Comparison of ENCODE assay signal across 10 mouse cellular contexts in the genomic region with DNA sequence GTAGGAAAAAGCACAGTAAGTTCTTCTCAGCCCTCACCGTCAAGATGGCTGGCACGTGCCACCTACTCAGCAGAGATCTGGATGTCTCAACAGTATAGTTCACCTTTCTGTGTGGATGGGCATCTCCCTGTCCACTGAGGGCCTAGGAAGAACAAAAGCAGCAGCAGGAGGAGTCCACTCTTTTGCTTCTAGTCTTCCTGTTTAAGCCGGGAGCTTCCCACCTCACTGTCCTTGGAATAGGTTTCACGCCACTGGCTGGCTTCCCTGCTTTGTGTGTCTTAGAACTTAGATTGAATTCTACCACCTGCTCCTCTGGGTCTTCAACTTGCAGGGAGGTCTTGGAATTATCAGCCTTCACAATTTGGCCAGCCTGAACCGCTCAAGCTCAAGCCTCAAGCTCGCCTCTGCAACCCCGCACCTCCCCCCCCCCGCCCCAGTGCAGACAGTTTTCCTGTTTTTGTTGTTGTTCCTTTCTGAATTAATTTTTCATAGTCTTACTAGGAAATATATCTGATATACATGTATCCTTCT. TPM values are rescaled to one million over a fixed set of nuclear protein-coding genes. Genes with fewer than 3 reads are reported as not detected.
DNase-seq lines count a peak whose midpoint lies in the region; ATAC-seq lines count a peak whose summit lies in the region.
"Had no signal": no experiment of that assay in that cellular context is flagged by ENCODE, and none has a peak within 500 bp of the region (broad histone marks: within the 10 kb centered on the region; RNA-seq: fewer than 3 reads in every experiment).

No protein-coding gene starts in this region.

- H3K9ac ChIP-seq in heart, embryonic 13.5 days, result no peak overlapping the region
- no peak overlapping the region for H3K9ac ChIP-seq in stomach, embryonic 15.5 days

- no peaks in the 10 kb centered on the region for H3K9me3 ChIP-seq in heart, embryonic 13.5 days
- no peaks in the 10 kb centered on the region for H3K9me3 ChIP-seq in stomach, embryonic 15.5 days
- H3K9me3 ChIP-seq: midbrain, embryonic 10.5 days had no signal

- H3K36me3 ChIP-seq in heart, embryonic 13.5 days, result no peaks in the 10 kb centered on the region
- H3K36me3 ChIP-seq in stomach, embryonic 15.5 days, result no peaks in the 10 kb centered on the region
- H3K36me3 ChIP-seq: midbrain, embryonic 10.5 days had no signal

- H3K4me2 ChIP-seq in heart, embryonic 13.5 days, result peak overlapping the region; percentile 36; the same call in 1 of the 2 replicates
- H3K4me2 ChIP-seq in stomach, embryonic 15.5 days, result no peak overlapping the region

- no peak overlapping the region for H3K4me3 ChIP-seq in heart, embryonic 13.5 days
- no peak overlapping the region for H3K4me3 ChIP-seq in stomach, embryonic 15.5 days (replicated peaks)
- H3K4me3 ChIP-seq: midbrain, embryonic 10.5 days had no signal

- peaks cover 11% of the 10 kb centered on the region for H3K4me1 ChIP-seq in heart, embryonic 13.5 days
- no peaks in the 10 kb centered on the region for H3K4me1 ChIP-seq in stomach, embryonic 15.5 days
- H3K4me1 ChIP-seq: midbrain, embryonic 10.5 days had no signal

- H3K27me3 ChIP-seq in heart, embryonic 13.5 days (replicated peaks), result no peaks in the 10 kb centered on the region
- H3K27me3 ChIP-seq in stomach, embryonic 15.5 days (replicated peaks), result no peaks in the 10 kb centered on the region

- no peak for ATAC-seq in heart, embryonic 13.5 days (ENCODE audit: extremely low read depth, insufficient number of reproducible peaks, low FRiP score, low TSS enrichment)
- no peak; the same call in 1 of the 2 replicates for ATAC-seq in stomach, embryonic 15.5 days (ENCODE audit: insufficient read depth, low FRiP score, low read depth)
- no peak for ATAC-seq in activated CD4-positive, CD25-positive, alpha-beta regulatory T cell, adult 4 months

- no peak for DNase-seq in heart, adult 11 months
- DNase-seq in left cerebral cortex, postnatal 4 days, result peak; percentile 27
- DNase-seq in left cerebral cortex, adult 11 months (ENCODE audit: low spot score), result no peak
- DNase-seq in heart, postnatal 14 days, result peak; percentile 33 to 39
- DNase-seq in spleen, adult 18-20 months, result no peak
- DNase-seq: thymus, adult 2 months had no signal

- 0 out of 2 replicates have a peak overlapping the region, but pooled peaks have one; percentile 42 for H3K27ac ChIP-seq in heart, embryonic 13.5 days (replicated peaks)
- peak overlapping the region; percentile 23; the same call in 1 of the 2 replicates for H3K27ac ChIP-seq in stomach, embryonic 15.5 days
- H3K27ac ChIP-seq: midbrain, embryonic 10.5 days had no signal

- intact Hi-C loops in left cerebral cortex, postnatal 4 days (cut with DNase I), result no loop called here
- intact Hi-C loops in heart, postnatal 14 days (cut with DNase I), result no loop called here

- 76% methylated on average over 8 of the region's 8 CpGs for WGBS in heart, embryonic 13.5 days
- WGBS in stomach, embryonic 15.5 days, result 73% methylated on average over 8 of the region's 8 CpGs

RNA-seq across cellular contexts. Expression of gene Slc39a12, which starts 45.7 kb away (rescaled TPM):
- polyA plus RNA-seq in heart, embryonic 13.5 days (2015; fragmentation: Nextera tagmentation; extraction: Ambion mirVana), result 0.08 TPM in 1 of 2 replicates, not detected in the other
- total RNA-seq in left cerebral cortex, postnatal 4 days (2021), result 1 to 10 TPM; 4.2 to 4.8 TPM
- under 1 TPM in 1 of 2 experiments, not detected in 1; 0.14 TPM for total RNA-seq in heart, postnatal 14 days (2021)
- polyA plus RNA-seq in stomach, embryonic 15.5 days (2015; fragmentation: Nextera tagmentation; extraction: Ambion mirVana), result 0.06 and 0.15 TPM in 2 replicates
- polyA plus RNA-seq in activated CD4-positive, CD25-positive, alpha-beta regulatory T cell, adult 4 months (2017; shearing (Covaris generic)), result not detected

Comparison
In these comparisons a context has a peak if more than half of its experiments do, and no peak if none do; other contexts are left out.
1. DNase-seq: peak in left cerebral cortex, postnatal 4 days (single experiment) and heart, postnatal 14 days (2 of 2); none in heart, adult 11 months (single experiment), left cerebral cortex, adult 11 months (single experiment) and spleen, adult 18-20 months (0 of 2).